Comparison of ENCODE assay signal across 8 mouse cellular contexts in the genomic region with DNA sequence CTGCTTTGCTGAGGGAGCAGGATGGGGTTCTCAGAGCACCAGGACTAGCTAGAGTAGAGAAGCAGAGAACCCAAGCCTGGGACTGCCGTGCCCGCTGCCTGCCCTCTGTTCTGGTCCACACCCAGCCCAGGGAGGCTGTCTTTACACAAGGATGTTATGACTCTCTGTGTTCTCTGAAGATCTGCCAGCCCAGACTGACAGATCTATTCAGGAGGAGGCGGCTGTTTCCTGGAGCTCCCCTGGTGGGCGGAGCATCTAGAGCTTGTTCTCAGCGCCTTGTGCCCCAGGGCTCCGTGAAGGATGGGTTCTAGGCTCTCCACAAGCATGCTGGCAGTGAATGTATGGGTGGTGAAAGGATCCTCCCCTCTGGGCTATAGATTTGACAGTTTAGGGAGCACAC. TPM values are rescaled to one million over a fixed set of nuclear protein-coding genes. Genes with fewer than 3 reads are reported as not detected.
DNase-seq lines count a peak whose midpoint lies in the region; ATAC-seq and TF ChIP-seq lines count a peak whose summit lies in the region.
"Had no signal": no experiment of that assay in that cellular context is flagged by ENCODE, and none has a peak within 500 bp of the region (broad histone marks: within the 10 kb centered on the region; RNA-seq: fewer than 3 reads in every experiment).

No protein-coding gene starts in this region.

- 0 out of 2 replicates have a peak, but pooled peaks have one; percentile 12 for ATAC-seq in neural tube, embryonic 13.5 days (ENCODE audit: low read depth)
- peak; percentile 22; the same call in 1 of the 2 replicates for ATAC-seq in lung, embryonic 14.5 days (ENCODE audit: insufficient read depth)
- ATAC-seq in megakaryocyte-erythroid progenitor cell, adult 5-6 weeks (replicated peaks; ENCODE audit: low FRiP score, low TSS enrichment, poor library complexity, severe bottlenecking): no peak

- TF ChIP-seq CTCF in brain, embryonic 14.5 days (IDR thresholded peaks at IDR 0.05; ENCODE audit: borderline replicate concordance, extremely low read depth, insufficient read depth, insufficient read length): no peak
- no peak for TF ChIP-seq CTCF in lung, embryonic 14.5 days (IDR thresholded peaks at IDR 0.05; ENCODE audit: low read depth)

- H3K9ac ChIP-seq in neural tube, embryonic 13.5 days: no peak overlapping the region
- H3K9ac ChIP-seq in lung, embryonic 14.5 days: no peak overlapping the region

- 0 out of 2 replicates have a peak overlapping the region, but pooled peaks have one; percentile 5 for H3K27ac ChIP-seq in neural tube, embryonic 13.5 days (replicated peaks)
- no peak overlapping the region for H3K27ac ChIP-seq in lung, embryonic 14.5 days (ENCODE audit: low read depth)

- peaks cover 55% of the 10 kb centered on the region for H3K4me1 ChIP-seq in neural tube, embryonic 13.5 days (replicated peaks)
- H3K4me1 ChIP-seq in lung, embryonic 14.5 days (ENCODE audit: insufficient read depth): peaks cover 19% of the 10 kb centered on the region; the same call in 1 of the 2 replicates

- H3K9me3 ChIP-seq in neural tube, embryonic 13.5 days: no peaks in the 10 kb centered on the region
- H3K9me3 ChIP-seq in lung, embryonic 14.5 days (ENCODE audit: low read depth, low read length): no peaks in the 10 kb centered on the region

- WGBS in neural tube, embryonic 13.5 days: 36% methylated on average over 6 of the region's 6 CpGs
- 21% methylated on average over 6 of the region's 6 CpGs for WGBS in lung, embryonic 14.5 days

- no peak for DNase-seq in neural tube, embryonic 10.5 days (ENCODE audit: extremely low spot score, low spot score)
- peak; percentile 63 for DNase-seq in brain, embryonic 14.5 days (ENCODE audit: low read depth)
- DNase-seq in heart, postnatal 10 days: peak; percentile 27 to 44
- DNase-seq in lung, embryonic 14.5 days: peak; percentile 78
- DNase-seq in cerebellum, adult 8-10 months: no peak

- H3K4me2 ChIP-seq in neural tube, embryonic 13.5 days: no peak overlapping the region
- H3K4me2 ChIP-seq in lung, embryonic 14.5 days: no peak overlapping the region

- peaks cover 24% of the 10 kb centered on the region for H3K27me3 ChIP-seq in neural tube, embryonic 13.5 days
- H3K27me3 ChIP-seq in lung, embryonic 14.5 days (ENCODE audit: insufficient read depth, low read length): no peaks in the 10 kb centered on the region

- H3K4me3 ChIP-seq in neural tube, embryonic 13.5 days: no peak overlapping the region
- H3K4me3 ChIP-seq in lung, embryonic 14.5 days (ENCODE audit: low read depth, low read length): no peak overlapping the region

- H3K36me3 ChIP-seq in neural tube, embryonic 13.5 days: no peaks in the 10 kb centered on the region
- H3K36me3 ChIP-seq in lung, embryonic 14.5 days (ENCODE audit: insufficient read depth): no peaks in the 10 kb centered on the region

- no peak for TF ChIP-seq POLR2A in brain, embryonic 14.5 days (IDR thresholded peaks at IDR 0.05; ENCODE audit: borderline replicate concordance, extremely low read depth, insufficient read depth, insufficient read length, poor library complexity, severe bottlenecking)

- intact Hi-C loops in heart, postnatal 10 days (cut with DNase I): no loop called here

RNA-seq across cellular contexts. Expression of a gene that starts 21.3 kb away (rescaled TPM):
- 0.33 and 0.58 TPM in 2 replicates for polyA plus RNA-seq in neural tube, embryonic 13.5 days (2015; fragmentation: Nextera tagmentation; extraction: Ambion mirVana)
- polyA plus RNA-seq in brain, embryonic 14.5 days (2012; rRNA removed): 0.89 and 1.2 TPM in 2 replicates
- total RNA-seq in heart, postnatal 10 days (2021): not detected
- not detected in 2 replicates for polyA plus RNA-seq in lung, embryonic 14.5 days (2014; fragmentation: Nextera tagmentation; extraction: Ambion mirVana)
- total RNA-seq in megakaryocyte-erythroid progenitor cell, adult 5-6 weeks (2014; fragmentation: Nextera tagmentation): not detected in 2 replicates
- not detected in 2 replicates for total RNA-seq in megakaryocyte-erythroid progenitor cell, adult 5-6 weeks (2017)
- total RNA-seq: common myeloid progenitor, adult 5-6 weeks had no signal

Comparison
In these comparisons a context has a peak if more than half of its experiments do, and no peak if none do; other contexts are left out.
1. DNase-seq: peak in brain, embryonic 14.5 days (single experiment), heart, postnatal 10 days (2 of 2) and lung, embryonic 14.5 days (single experiment); none in neural tube, embryonic 10.5 days (single experiment) and cerebellum, adult 8-10 months (single experiment).